Mouse (Mus musculus): Measurements from ENCODE around the gene Fam173b. TPM values are rescaled to one million over a fixed set of nuclear protein-coding genes. Genes with fewer than 3 reads are reported as not detected.

Gene Fam173b
- polyA plus RNA-seq (2012; rRNA removed) = 2.4 and 4.0 TPM in 2 replicates

GRCm38 (mm10) chr15:31601646-31602374 lies at the start of gene Fam173b, which contains the start of gene Cct5:
Fam173b (plus strand) TSS chr15:31601852.
Cct5 (minus strand) TSS chr15:31601804.
- peak within 1 kb of the TSS; percentile 85 for H3K27ac ChIP-seq (ENCODE audit: insufficient read depth, low read depth, low read length)
- H3K4me1 ChIP-seq (ENCODE audit: control insufficient read depth, insufficient read depth, insufficient read length, low read length) = peaks cover 12% of the 10 kb centered on the region
- H3K4me3 ChIP-seq (ENCODE audit: low read depth, low read length) = peak within 1 kb of the TSS; percentile 94
- WGBS = under 1% methylated on average over 63 of the region's 63 CpGs
- H3K36me3 ChIP-seq (ENCODE audit: control insufficient read depth, insufficient read depth, low read length) = peaks cover 5% of the 10 kb centered on the region; the same call in 1 of the 2 replicates
- H3K27me3 ChIP-seq (ENCODE audit: control insufficient read depth, insufficient read depth, low read length) = no peaks in the 10 kb centered on the region
- TF ChIP-seq POLR2A (IDR thresholded peaks at IDR 0.05; ENCODE audit: low read depth, low read length) (peak; percentile 81), CTCF (IDR thresholded peaks at IDR 0.05; ENCODE audit: extremely low read depth, insufficient read length, insufficient replicate concordance, low read depth, low read length) (no peak)

GRCm38 (mm10) chr15:31554855-31555254 lies 46.8 kb upstream of the Fam173b start:
- Histone ChIP-seq H3K27me3 (ENCODE audit: control insufficient read depth, insufficient read depth, low read length) (no peaks in the 10 kb centered on the region), H3K4me3 (ENCODE audit: low read depth, low read length) (no peak overlapping the region), H3K27ac (ENCODE audit: insufficient read depth, low read depth, low read length) (no peak overlapping the region), H3K4me1 (ENCODE audit: control insufficient read depth, insufficient read depth, insufficient read length, low read length) (0 out of 2 replicates have a peak, but pooled peaks cover 1% of the 10 kb centered on the region), H3K36me3 (ENCODE audit: control insufficient read depth, insufficient read depth, low read length) (no peaks in the 10 kb centered on the region)
- TF ChIP-seq POLR2A (IDR thresholded peaks at IDR 0.05; ENCODE audit: low read depth, low read length) (no peak), CTCF (IDR thresholded peaks at IDR 0.05; ENCODE audit: extremely low read depth, insufficient read length, insufficient replicate concordance, low read depth, low read length) (no peak)
- WGBS = 93% methylated on average over 2 of the region's 2 CpGs

- H3K27ac ChIP-seq (ENCODE audit: insufficient read depth, low read depth, low read length) = no peak overlapping the region
- WGBS = 85% methylated on average over 6 of the region's 6 CpGs
- no peaks in the 10 kb centered on the region for H3K36me3 ChIP-seq (ENCODE audit: control insufficient read depth, insufficient read depth, low read length)
- H3K4me1 ChIP-seq (ENCODE audit: control insufficient read depth, insufficient read depth, insufficient read length, low read length) = peaks cover 14% of the 10 kb centered on the region; the same call in 1 of the 2 replicates
- no peaks in the 10 kb centered on the region for H3K27me3 ChIP-seq (ENCODE audit: control insufficient read depth, insufficient read depth, low read length)
- H3K4me3 ChIP-seq (ENCODE audit: low read depth, low read length) = no peak overlapping the region
- no peak for TF ChIP-seq CTCF (IDR thresholded peaks at IDR 0.05; ENCODE audit: extremely low read depth, insufficient read length, insufficient replicate concordance, low read depth, low read length)
- no peak for TF ChIP-seq POLR2A (IDR thresholded peaks at IDR 0.05; ENCODE audit: low read depth, low read length)
Measured at GRCm38 (mm10) chr15:31561390-31561789, 40.3 kb upstream of the Fam173b start.

- Histone ChIP-seq H3K27ac (ENCODE audit: insufficient read depth, low read depth, low read length) (no peak overlapping the region), H3K36me3 (ENCODE audit: control insufficient read depth, insufficient read depth, low read length) (no peaks in the 10 kb centered on the region), H3K4me1 (ENCODE audit: control insufficient read depth, insufficient read depth, insufficient read length, low read length) (peaks cover 14% of the 10 kb centered on the region; the same call in 1 of the 2 replicates), H3K4me3 (ENCODE audit: low read depth, low read length) (no peak overlapping the region), H3K27me3 (ENCODE audit: control insufficient read depth, insufficient read depth, low read length) (no peaks in the 10 kb centered on the region)
- TF ChIP-seq CTCF (IDR thresholded peaks at IDR 0.05; ENCODE audit: extremely low read depth, insufficient read length, insufficient replicate concordance, low read depth, low read length) (no peak), POLR2A (IDR thresholded peaks at IDR 0.05; ENCODE audit: low read depth, low read length) (no peak)
- WGBS = 95% methylated on average over 4 of the region's 4 CpGs
Measured at GRCm38 (mm10) chr15:31561976-31562375, 39.7 kb upstream of the Fam173b start.

- Histone ChIP-seq H3K27ac (ENCODE audit: insufficient read depth, low read depth, low read length) (peak overlapping the region; percentile 89; the same call in 1 of the 2 replicates), H3K4me3 (ENCODE audit: low read depth, low read length) (no peak overlapping the region), H3K4me1 (ENCODE audit: control insufficient read depth, insufficient read depth, insufficient read length, low read length) (peaks cover 16% of the 10 kb centered on the region; the same call in 1 of the 2 replicates), H3K36me3 (ENCODE audit: control insufficient read depth, insufficient read depth, low read length) (no peaks in the 10 kb centered on the region), H3K27me3 (ENCODE audit: control insufficient read depth, insufficient read depth, low read length) (no peaks in the 10 kb centered on the region)
- WGBS = 57% methylated on average over 8 of the region's 8 CpGs
- TF ChIP-seq POLR2A (IDR thresholded peaks at IDR 0.05; ENCODE audit: low read depth, low read length) (no peak), CTCF (IDR thresholded peaks at IDR 0.05; ENCODE audit: extremely low read depth, insufficient read length, insufficient replicate concordance, low read depth, low read length) (no peak)
Measured at GRCm38 (mm10) chr15:31562847-31563246, 38.8 kb upstream of the Fam173b start.

- peak overlapping the region; percentile 89 for H3K27ac ChIP-seq (ENCODE audit: insufficient read depth, low read depth, low read length)
- peaks cover 20% of the 10 kb centered on the region for H3K4me1 ChIP-seq (ENCODE audit: control insufficient read depth, insufficient read depth, insufficient read length, low read length)
- H3K36me3 ChIP-seq (ENCODE audit: control insufficient read depth, insufficient read depth, low read length) = no peaks in the 10 kb centered on the region
- no peaks in the 10 kb centered on the region for H3K27me3 ChIP-seq (ENCODE audit: control insufficient read depth, insufficient read depth, low read length)
- whole genome bisulfite sequencing = 15% methylated on average over 19 of the region's 19 CpGs
- TF ChIP-seq CTCF (IDR thresholded peaks at IDR 0.05; ENCODE audit: extremely low read depth, insufficient read length, insufficient replicate concordance, low read depth, low read length) = no peak
- TF ChIP-seq POLR2A (IDR thresholded peaks at IDR 0.05; ENCODE audit: low read depth, low read length) = no peak
- H3K4me3 ChIP-seq (ENCODE audit: low read depth, low read length) = peak overlapping the region; percentile 44
Measured at GRCm38 (mm10) chr15:31563577-31564546, 37.8 kb upstream of the Fam173b start.

All from small intestine, adult 2 months (tissue).